Mouse (Mus musculus) cerebellum, adult (tissue): Measurements from ENCODE around the gene Ap3b1.
A peak's percentile ranks its signal among the peaks of the same experiment; 100 is the strongest.

ENCODE experiments used
- ATAC-seq: cut with Nextera tagmentation; 2 replicates; pipeline ENCODE4 v1.9.2; 2017; ENCODE audit warnings: mild to moderate bottlenecking, moderate library complexity, mixed read lengths; ENCODE audit not compliant: insufficient number of reproducible peaks, low FRiP score, low TSS enrichment

The Ap3b1 gene

DNA sequence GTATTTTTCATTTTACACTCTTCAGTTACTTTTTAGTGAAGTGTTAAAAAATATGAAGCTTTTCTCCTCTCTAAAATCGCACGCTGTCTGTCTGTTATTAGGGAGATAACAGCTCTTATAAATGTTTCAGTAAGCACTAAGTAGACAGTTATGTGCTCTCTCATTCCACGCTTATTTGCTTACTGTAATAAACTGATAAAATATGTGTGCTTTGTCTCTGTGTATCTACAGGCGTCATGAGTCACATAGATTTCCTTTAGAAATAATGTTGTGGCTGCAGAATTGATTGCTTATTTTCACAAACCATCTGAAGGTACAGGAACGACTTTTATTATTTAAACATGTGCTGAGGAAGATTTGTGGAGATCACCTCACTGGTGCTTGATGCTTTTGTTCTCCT lies 164.5 kb downstream of the Ap3b1 start:
- ATAC-seq: no peak

DNA sequence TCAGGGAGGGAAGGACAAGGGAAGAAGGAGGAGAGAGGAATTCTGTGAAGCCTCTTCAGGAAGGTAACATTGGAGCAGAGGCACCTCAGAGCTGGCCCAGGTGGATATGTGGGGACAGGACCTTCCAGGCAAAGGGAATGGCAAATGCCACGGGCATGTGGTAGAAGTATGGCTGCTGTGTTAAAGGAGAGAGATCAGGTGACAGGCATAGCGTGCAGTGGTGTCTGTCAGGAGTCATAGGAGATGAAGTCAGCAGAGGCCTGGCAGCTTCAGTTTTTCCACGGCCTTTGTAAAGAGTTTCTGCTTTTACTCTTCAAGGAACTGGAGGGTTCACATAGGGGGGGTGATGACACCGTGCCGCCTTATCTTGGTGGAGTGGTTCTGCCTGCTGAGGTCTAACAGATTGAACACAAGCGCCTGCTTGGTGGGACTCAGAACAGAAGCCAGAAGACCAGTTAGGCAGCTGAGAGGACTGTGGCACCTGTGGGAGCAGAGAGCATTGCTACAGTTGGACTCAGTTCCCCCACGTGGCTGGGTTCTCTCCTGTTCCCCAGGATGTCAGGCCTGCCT lies 166.0 kb downstream of the Ap3b1 start:
- ATAC-seq: no peak

DNA sequence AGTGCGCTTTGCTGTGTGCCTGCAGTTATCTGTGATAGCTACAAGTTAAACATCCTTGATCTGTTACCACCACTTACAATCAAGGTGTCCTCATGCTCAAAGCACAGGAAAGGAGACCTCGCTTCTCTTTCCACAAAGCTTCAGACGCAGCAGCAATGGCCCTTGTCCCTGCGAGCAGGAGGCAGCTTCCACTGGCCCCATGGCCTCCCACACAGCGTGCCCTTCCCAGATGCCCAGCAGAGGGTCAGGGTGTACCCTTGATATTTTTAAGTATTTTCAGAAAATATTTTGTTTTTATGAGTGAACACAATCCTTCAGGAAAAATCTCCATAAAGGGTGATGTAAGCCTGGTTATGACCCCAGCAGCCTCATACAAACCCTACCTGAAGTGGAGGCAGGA lies 170.4 kb downstream of the Ap3b1 start:
- ATAC-seq: no peak

DNA sequence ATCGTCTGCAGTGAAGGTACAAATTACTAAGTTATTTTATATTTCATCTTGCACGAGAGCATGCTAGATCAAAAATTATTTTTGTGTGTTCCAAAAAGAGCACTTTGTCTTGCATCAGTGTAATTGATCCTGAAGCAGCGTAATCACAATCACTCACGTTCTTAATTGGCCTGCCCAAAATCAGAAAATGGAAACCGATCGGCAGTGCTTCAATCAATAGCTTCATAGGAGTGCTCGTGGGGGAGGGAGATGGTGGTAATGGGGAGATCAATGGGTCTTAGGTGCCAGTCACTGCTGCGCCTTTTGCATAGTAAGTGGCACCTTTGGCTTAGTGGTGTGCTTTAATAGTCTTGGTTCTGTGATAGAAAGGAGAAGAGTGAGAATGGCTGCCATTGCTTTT lies 174.8 kb downstream of the Ap3b1 start:
- no peak for ATAC-seq

DNA sequence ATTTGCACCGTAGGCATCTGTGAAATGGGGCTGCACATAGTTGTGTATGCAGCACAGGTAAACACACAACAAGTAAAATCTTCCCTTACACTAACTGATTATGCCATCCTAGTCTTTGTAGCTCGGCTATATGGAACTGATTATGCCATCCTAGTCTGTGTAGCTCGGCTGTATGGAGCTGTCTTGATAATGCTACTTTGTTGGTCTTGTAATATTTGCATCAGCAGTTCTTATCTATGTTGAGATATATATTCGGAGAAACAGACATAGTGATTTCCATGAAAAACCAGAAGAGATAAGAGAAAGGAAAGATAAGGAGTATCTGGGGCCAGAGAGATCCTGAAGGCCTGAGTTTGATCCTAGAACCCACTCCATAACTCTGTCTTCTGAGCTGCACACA lies 178.6 kb downstream of the Ap3b1 start:
- ATAC-seq: no peak

- ATAC-seq: no peak
Observed at GRCm38 (mm10) chr13:94539851-94540646, 181.3 kb downstream of the Ap3b1 start.

DNA sequence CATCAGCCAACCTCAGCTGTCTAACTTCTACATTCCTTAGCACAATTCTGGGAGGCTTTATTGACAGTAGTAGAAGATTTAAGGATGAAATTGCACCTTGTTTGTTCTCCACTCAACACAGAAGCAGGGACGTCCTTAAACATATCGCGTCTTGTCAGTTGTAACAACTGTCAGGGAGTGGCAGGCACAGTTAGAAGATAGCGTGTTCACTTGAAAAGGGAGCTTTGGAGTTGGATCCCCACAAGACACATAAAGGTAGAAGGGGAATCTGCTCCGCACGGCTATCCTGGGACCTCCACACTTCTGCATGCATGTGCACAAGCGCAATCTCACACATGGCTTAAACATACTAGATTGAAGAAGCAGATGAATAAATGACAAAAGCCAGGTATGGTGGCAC lies 183.3 kb downstream of the Ap3b1 start:
- ATAC-seq: no peak

DNA sequence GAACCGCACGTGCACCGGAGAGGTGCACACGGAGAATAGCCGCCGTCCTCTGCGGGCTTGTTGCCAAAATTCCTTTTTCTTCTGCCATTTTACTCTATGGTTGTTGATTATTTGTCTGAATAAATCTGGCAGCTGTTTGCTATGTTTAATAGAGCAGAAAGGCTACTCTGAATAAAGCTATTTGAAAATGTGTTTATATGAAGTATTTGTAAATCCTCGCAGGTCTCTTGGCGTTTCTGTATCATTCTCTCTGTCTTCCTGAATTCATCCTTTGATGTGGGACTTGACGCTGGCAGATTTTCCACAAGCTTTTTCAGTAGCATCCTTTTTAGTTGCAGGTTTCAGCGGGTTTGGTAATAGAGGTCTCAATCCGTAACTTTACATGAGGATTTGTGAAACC lies 185.5 kb downstream of the Ap3b1 start:
- no peak for ATAC-seq

DNA sequence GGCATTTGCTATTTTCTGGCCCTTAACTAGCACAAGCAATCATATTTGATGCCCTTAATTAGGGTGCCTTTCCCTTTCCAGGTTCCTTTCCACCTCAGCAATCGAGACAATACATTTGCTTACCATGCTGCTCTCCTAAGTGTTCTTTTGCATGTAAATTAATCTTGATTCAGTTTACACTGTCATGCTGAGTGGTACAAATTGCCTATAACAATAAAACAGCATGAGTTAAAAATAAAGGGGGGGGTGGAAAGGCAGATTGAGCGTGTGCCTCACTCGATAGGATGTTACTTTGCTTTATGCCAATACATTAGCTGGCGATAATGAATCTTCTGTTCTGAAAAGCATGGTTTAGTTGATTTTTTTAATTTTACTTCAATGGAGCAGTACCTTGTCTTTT lies 187.0 kb downstream of the Ap3b1 start:
- no peak for ATAC-seq

DNA sequence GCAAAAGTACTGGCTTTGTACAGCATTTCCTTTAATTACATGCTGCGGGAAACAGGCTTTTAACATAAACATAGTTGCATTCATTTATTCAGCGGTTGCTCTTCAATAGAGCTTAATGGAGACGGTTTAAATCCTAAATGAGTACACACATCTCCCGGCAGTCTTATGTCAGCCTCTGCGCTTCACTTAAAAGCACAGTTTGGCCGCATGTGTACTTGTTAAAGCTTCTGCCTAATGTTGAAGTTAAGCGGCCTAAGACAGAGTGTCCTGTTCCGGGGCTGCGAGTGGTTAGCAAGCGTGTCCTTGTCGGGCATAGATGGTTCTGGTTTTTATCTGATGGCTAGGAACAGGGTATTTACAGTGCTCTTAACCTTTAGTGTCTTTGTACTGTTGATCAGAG lies 187.5 kb downstream of the Ap3b1 start:
- ATAC-seq: no peak

GRCm38 (mm10) chr13:94549580-94549979 lies 190.8 kb downstream of the Ap3b1 start:
- ATAC-seq: no peak

- ATAC-seq: no peak
Observed at GRCm38 (mm10) chr13:94550037-94550436, 191.3 kb downstream of the Ap3b1 start.

- peak; percentile 91 for ATAC-seq
Observed at GRCm38 (mm10) chr13:94560011-94560410, 201.3 kb downstream of the Ap3b1 start.

GRCm38 (mm10) chr13:94560878-94561277 lies 202.1 kb downstream of the Ap3b1 start:
- ATAC-seq: no peak

- no peak for ATAC-seq
Observed at GRCm38 (mm10) chr13:94562652-94563339, 204.0 kb downstream of the Ap3b1 start.

- no peak for ATAC-seq
Observed at GRCm38 (mm10) chr13:94563836-94564235, 205.1 kb downstream of the Ap3b1 start.

GRCm38 (mm10) chr13:94564351-94564994 lies 205.7 kb downstream of the Ap3b1 start:
- ATAC-seq: no peak

DNA sequence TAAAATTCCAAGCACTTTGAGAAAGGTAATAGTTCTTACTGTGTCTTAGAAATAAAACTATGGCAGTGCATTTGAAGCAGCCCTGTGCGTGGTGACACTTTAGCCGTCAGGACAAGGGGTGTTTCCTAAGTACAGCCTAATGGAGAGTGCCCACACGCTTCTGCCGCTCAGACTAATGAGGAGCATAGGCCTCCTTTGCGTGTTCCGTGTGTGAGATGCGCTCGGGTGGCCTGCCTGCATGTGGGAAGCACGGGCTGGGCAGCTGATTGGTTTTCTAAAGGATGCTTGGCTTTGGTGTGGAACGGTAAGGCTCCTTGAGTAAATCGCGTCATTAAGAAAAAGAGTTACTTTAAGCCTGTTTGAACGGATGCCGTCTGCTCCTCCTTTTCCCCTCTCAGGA lies 206.4 kb downstream of the Ap3b1 start:
- no peak for ATAC-seq

GRCm38 (mm10) chr13:94565616-94566015 lies 206.9 kb downstream of the Ap3b1 start:
- ATAC-seq: no peak

DNA sequence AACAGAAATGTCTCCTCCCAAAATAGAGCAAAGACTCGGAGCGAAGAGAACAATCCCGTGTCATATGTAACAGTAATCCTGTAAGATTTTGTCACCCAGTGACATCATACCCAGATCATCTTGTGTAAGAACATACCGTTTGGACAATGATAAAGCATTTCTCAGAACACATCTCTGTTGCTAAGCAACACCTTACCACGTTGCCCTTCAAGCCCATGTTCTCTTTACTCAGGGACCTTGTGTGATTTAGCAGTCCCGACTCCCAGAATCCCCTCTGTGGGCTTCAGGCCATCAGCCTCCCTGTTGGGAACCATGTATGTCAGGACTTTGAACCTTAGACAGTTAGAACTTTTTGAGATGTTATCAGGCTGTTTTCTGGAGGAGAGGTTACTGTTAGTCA lies 209.0 kb downstream of the Ap3b1 start:
- ATAC-seq: no peak

DNA sequence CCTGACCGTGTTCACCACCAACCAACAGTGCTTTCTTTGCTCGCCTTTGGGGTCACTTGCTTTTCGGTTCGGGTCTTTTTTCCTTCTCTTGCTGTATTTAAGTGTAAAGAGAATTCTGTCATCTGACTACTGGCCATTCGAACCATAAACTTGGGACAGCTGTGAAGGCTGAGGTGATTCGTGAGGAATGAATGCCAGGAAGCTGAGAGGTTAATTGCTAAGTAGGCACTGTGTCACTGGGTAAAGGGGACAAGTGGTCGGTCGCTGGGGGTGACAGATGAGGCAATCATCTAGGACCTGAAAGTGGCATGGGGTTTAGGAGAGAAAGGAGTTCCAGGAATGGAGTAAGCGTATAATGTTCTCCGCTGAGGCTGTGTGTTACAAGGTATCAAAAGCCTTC lies 212.2 kb downstream of the Ap3b1 start:
- ATAC-seq: no peak
